Mouse (Mus musculus): ENCODE measurements at regions not wholly inside any gene's neighbourhood (a gene's known extent, or its start where the extent isn't known, plus 50 kb on each side); places are given as distances from the start of the nearest gene placed in this dataset.

- DNase-seq (ENCODE audit: low spot score in 2 of 2) = no peak
Measured at GRCm38 (mm10) chr4:12425507-12425906, 253.7 kb upstream of the Fam92a start.

DNA sequence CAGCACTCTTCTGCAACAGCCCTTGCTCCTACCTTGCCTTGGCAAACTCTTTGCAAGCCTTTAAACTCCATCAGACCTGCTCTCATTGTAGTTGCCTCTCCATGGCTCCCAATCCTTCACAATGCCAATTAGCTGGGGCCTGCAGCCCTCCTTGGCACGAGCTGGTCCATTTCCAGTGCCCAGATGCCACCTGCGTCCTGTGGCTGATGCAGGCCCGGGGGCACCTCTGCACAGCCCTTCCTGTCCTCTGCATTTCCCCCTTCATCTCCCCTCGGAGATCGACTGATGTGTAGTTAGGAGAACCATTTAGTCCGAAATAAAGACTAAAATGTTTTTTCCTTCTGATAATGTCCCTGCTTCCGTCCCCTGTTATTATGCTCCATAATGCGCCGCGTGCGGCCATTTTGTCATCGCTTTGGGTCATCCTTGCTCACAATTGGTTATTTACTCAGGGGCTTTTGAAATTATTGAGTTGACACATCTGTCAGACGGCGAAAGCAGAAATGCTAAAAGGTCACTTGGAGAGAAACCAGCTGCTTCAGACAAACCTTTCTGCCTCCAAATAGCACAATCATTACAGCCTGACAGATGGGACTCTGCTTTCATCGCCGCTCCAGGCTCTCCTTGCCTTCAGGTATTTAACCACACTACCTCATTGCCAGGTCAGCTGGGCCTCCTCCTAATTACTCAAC is 250.0 kb upstream of the Fam92a start:
- no peak for DNase-seq (ENCODE audit: low spot score in 2 of 2)

- no peak for DNase-seq (ENCODE audit: low spot score in 2 of 2)
Measured at GRCm38 (mm10) chr4:12418086-12418485, 246.3 kb upstream of the Fam92a start.

GRCm38 (mm10) chr4:12395344-12395743 is 223.5 kb upstream of the Fam92a start:
- DNase-seq (ENCODE audit: low spot score in 2 of 2) = no peak

GRCm38 (mm10) chr4:12376797-12377570 is 205.2 kb upstream of the Fam92a start:
- no peak for DNase-seq (ENCODE audit: low spot score in 2 of 2)

- no peak for DNase-seq (ENCODE audit: low spot score in 2 of 2)
Measured at GRCm38 (mm10) chr4:12369551-12369950, 197.7 kb upstream of the Fam92a start.

DNA sequence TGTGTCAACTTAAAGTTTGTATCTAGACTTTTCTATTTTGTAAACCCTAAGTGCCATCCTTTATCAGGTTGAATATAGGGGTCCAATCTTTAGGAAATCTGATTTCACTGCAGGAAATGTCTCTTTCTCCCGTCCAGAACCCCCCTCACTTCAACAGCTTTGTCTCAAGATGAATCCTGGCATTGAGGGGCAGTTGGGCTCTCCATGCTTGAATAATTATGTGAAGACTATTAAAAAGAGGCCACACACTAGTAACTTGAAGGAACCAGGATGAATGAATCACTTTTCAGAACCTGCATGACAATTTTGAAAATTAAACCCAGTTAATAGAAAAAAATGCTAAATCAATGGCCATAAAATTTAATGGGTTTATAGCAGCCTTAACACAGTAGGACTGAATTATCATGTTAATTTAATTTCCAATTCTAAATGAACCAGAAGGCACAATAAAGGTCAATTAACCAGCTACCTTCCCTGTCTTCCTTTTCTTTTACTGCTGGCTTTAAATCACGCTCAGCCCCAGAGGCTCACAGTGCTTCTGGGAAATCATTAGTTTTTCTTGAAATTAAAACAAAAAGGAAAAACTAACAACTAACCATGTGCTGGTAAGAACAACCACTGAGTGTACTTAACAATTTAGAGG is 185.3 kb upstream of the Fam92a start:
- DNase-seq (ENCODE audit: low spot score in 2 of 2) = no peak

- no peak for DNase-seq (ENCODE audit: low spot score in 2 of 2)
Measured at GRCm38 (mm10) chr4:12353337-12353856, 181.6 kb upstream of the Fam92a start.

DNA sequence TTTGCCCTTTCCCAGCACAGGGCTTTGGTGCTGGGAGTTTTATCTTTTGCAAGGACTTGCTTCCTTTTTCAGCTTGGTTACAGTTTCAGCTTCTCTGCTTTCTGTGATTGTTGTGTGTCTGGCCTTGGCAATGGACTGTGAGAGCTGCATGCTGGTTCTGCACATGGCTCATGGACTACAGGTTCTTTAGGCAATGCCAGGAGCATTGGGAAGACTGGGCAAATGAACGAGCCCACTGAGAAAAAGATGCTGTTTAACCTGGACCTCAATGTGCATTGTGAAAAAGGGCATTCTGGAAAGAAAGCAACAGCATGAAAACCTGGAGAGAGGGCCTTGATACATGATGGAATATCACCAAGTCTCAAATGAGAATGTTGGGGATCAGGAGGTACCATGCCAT is 167.4 kb upstream of the Fam92a start:
- no peak for DNase-seq (ENCODE audit: low spot score in 2 of 2)

GRCm38 (mm10) chr4:12334832-12335587 is 163.2 kb upstream of the Fam92a start:
- no peak for DNase-seq (ENCODE audit: low spot score in 2 of 2)

DNA sequence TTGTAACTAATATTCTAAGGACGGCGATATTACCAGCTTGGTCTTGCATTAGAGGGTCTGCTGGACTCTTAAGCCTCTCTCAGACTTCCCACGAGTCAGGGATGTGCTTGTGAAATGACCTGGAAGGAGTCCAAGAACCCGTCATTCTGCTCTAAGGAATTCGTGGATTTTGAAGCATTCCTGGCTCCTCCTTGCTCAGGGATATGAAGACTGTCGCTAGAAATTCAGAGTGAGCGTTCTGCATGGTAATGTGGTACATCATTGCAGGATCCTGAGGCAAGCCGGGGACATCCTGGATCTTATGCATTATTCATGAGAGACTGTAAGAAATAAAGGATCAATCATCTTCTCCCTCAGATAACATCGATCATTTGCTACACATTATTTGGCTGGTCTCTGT is 162.6 kb upstream of the Fam92a start:
- DNase-seq (ENCODE audit: low spot score in 2 of 2) = no peak

- no peak for DNase-seq (ENCODE audit: low spot score in 2 of 2)
Measured at GRCm38 (mm10) chr4:12316024-12316423, 144.2 kb upstream of the Fam92a start.

DNA sequence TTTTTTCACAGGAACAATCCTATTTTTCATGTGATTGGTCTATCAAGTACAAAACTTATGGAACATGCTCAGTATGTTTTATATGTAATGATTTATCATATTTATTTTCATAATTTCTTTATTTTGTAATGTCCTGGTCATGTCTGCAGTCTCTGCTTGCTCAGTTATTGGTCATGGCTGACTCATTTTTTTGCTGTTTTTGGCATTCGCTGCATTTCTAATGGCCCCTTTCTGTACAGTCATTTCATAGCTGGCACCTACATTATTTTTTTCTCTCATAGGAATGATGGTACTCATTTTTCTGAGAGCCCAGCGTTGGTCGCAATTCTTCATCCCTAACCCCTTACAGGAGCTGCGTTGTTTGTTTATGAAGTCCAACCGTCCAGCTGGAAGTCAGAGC is 136.5 kb upstream of the Fam92a start:
- DNase-seq (ENCODE audit: low spot score in 2 of 2) = no peak

- DNase-seq (ENCODE audit: low spot score in 2 of 2) = no peak
Measured at GRCm38 (mm10) chr4:12306618-12307565, 135.1 kb upstream of the Fam92a start.

- no peak for DNase-seq (ENCODE audit: low spot score in 2 of 2)
Measured at GRCm38 (mm10) chr4:12287079-12287686, 115.4 kb upstream of the Fam92a start.

GRCm38 (mm10) chr4:12286391-12286790 is 114.6 kb upstream of the Fam92a start:
- DNase-seq (ENCODE audit: low spot score in 2 of 2) = no peak

DNA sequence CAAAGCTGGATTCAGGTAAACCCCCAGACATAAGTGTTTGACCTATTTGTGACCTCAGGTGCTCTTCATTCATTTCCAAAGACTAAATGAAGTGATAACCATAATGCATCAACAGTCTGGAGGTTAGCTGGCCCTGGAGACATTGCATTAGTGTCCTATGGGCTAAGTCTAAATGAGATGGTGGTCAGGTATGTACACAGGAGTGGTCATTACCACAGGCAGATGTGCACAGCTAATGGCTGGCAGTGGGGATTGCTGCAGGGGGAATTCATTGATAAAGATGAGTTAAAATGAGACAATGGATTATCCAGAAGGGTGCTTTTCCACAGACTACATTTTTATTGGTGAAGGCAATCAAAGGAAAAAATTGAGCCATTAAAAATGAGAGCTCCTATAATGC is 114.2 kb upstream of the Fam92a start:
- no peak for DNase-seq (ENCODE audit: low spot score in 2 of 2)

GRCm38 (mm10) chr4:12277949-12278348 is 106.1 kb upstream of the Fam92a start:
- DNase-seq (ENCODE audit: low spot score in 2 of 2) = no peak

DNA sequence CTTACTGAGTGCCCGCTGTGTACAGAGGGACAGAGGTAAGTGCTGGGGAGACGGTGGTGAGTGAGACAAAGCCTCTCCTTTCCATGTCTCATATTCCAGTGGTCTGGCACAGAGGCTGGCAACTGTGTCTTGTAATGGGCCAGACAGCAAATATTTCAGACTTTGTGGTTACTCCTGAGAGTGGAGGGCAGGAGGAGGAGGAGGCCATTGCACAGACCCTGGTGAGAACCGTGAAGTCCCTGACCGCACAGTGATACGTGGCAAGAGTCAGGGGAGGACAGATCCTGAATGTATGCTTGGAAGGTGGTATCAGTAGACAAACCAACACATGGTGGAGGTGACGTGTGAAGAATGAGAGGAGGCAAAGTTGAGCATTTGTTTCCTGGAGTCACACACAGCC is 101.6 kb upstream of the Fam92a start:
- DNase-seq (ENCODE audit: low spot score in 2 of 2) = no peak

GRCm38 (mm10) chr4:12272914-12273313 is 101.1 kb upstream of the Fam92a start:
- DNase-seq (ENCODE audit: low spot score in 2 of 2) = no peak
